ENCODE assay signal across 9 mouse cellular contexts in the genomic region with DNA sequence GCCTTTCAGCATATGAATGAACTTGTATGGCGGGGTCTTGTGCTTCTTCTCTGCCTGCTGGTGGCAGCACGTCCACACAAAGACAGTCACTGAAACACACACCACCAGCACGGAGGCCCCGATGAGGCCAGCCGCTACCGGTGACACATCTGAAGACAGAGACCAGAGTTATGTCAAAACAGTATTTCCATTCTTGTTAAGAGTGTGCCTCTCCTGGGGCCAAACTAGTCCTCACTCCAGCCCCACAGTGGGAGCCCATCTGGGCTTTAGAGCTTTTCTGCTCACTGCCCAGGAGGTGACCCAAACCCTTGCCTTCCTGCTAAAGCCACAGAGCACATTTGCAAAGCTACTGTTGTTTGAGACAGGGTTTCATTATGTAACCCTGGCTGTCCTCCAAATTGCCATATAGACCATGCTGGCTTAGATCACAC. TPM values are rescaled to one million over a fixed set of nuclear protein-coding genes. Genes with fewer than 3 reads are reported as not detected.
DNase-seq lines count a peak whose midpoint lies in the region; ATAC-seq and TF ChIP-seq lines count a peak whose summit lies in the region.
"Had no signal": no experiment of that assay in that cellular context is flagged by ENCODE, and none has a peak within 500 bp of the region (broad histone marks: within the 10 kb centered on the region; RNA-seq: fewer than 3 reads in every experiment).

No protein-coding gene starts in this region.

- intact Hi-C loops in left cerebral cortex, postnatal 10 days (cut with DNase I), result no loop called here

- no peak overlapping the region for H3K4me2 ChIP-seq in hindbrain, embryonic 15.5 days
- H3K4me2 ChIP-seq in heart, postnatal 0 days (ENCODE audit: low read depth, low read length), result no peak overlapping the region

- peak; percentile 51; the same call in 1 of the 2 replicates for ATAC-seq in cerebellum, adult (ENCODE audit: insufficient number of reproducible peaks, low FRiP score, low TSS enrichment)
- ATAC-seq in hindbrain, embryonic 15.5 days (ENCODE audit: low FRiP score, low read depth), result no peak
- peak; percentile 48 for ATAC-seq in heart, postnatal 0 days (ENCODE audit: insufficient read depth, low read depth)

- peak overlapping the region; percentile 58 for H3K27ac ChIP-seq in hindbrain, embryonic 15.5 days (replicated peaks)
- no peak overlapping the region for H3K27ac ChIP-seq in hindbrain, embryonic 10.5 days
- H3K27ac ChIP-seq in heart, postnatal 0 days (ENCODE audit: low read depth), result no peak overlapping the region

- no peak overlapping the region for H3K4me3 ChIP-seq in hindbrain, embryonic 15.5 days
- no peak overlapping the region for H3K4me3 ChIP-seq in hindbrain, embryonic 10.5 days
- peak overlapping the region; percentile 60 for H3K4me3 ChIP-seq in E14TG2a.4 (replicated peaks; ENCODE audit: low read length)
- no peak overlapping the region for H3K4me3 ChIP-seq in heart, postnatal 0 days (ENCODE audit: low read depth, low read length)

- no peak for TF ChIP-seq EP300 in heart, postnatal 0 days (IDR thresholded peaks at IDR 0.05; ENCODE audit: low read depth)

- peaks cover 46% of the 10 kb centered on the region for H3K36me3 ChIP-seq in hindbrain, embryonic 15.5 days
- H3K36me3 ChIP-seq in hindbrain, embryonic 10.5 days, result peaks cover 87% of the 10 kb centered on the region
- H3K36me3 ChIP-seq in E14TG2a.4 (ENCODE audit: insufficient read depth, low read length), result peaks cover 15% of the 10 kb centered on the region
- no peaks in the 10 kb centered on the region for H3K36me3 ChIP-seq in heart, postnatal 0 days (replicated peaks; ENCODE audit: control insufficient read depth, insufficient read depth, low read length)

- no peaks in the 10 kb centered on the region for H3K27me3 ChIP-seq in hindbrain, embryonic 15.5 days
- no peaks in the 10 kb centered on the region for H3K27me3 ChIP-seq in hindbrain, embryonic 10.5 days (ENCODE audit: insufficient read depth, poor library complexity, severe bottlenecking)
- H3K27me3 ChIP-seq in E14TG2a.4 (ENCODE audit: insufficient read depth, low read length), result no peaks in the 10 kb centered on the region
- H3K27me3 ChIP-seq in heart, postnatal 0 days (ENCODE audit: control insufficient read depth, insufficient read depth, low read length), result no peaks in the 10 kb centered on the region

- 32% methylated on average over 6 of the region's 6 CpGs for WGBS in hindbrain, embryonic 15.5 days
- 63% methylated on average over 6 of the region's 6 CpGs for WGBS in hindbrain, embryonic 10.5 days
- WGBS in heart, postnatal 0 days, result 28% methylated on average over 6 of the region's 6 CpGs

- H3K4me1 ChIP-seq in hindbrain, embryonic 15.5 days (replicated peaks), result peaks cover 33% of the 10 kb centered on the region
- H3K4me1 ChIP-seq in hindbrain, embryonic 10.5 days (replicated peaks), result peaks cover 21% of the 10 kb centered on the region
- peaks cover 34% of the 10 kb centered on the region for H3K4me1 ChIP-seq in E14TG2a.4 (replicated peaks; ENCODE audit: low read depth, low read length)
- peaks cover 13% of the 10 kb centered on the region for H3K4me1 ChIP-seq in heart, postnatal 0 days (ENCODE audit: control insufficient read depth, insufficient read depth)

- no peaks in the 10 kb centered on the region for H3K9me3 ChIP-seq in hindbrain, embryonic 15.5 days
- H3K9me3 ChIP-seq in hindbrain, embryonic 10.5 days, result no peaks in the 10 kb centered on the region
- H3K9me3 ChIP-seq in E14TG2a.4 (ENCODE audit: low read length), result peaks cover 11% of the 10 kb centered on the region
- H3K9me3 ChIP-seq in heart, postnatal 0 days (replicated peaks; ENCODE audit: control insufficient read depth, low read length), result no peaks in the 10 kb centered on the region

- no peak for DNase-seq in cerebellum, postnatal 14 days
- DNase-seq in hindbrain, embryonic 10.5 days (ENCODE audit: low spot score), result no peak
- peak; percentile 50 for DNase-seq in heart, postnatal 0 days (ENCODE audit: low spot score)
- DNase-seq in adrenal gland, postnatal 25 days, result no peak
- no peak for DNase-seq in left cerebral cortex, postnatal 10 days (ENCODE audit: extremely low spot score in 1 of 2, low spot score in 2 of 2)
- DNase-seq: adrenal gland, postnatal 10 days had no signal

- no peak overlapping the region for H3K9ac ChIP-seq in hindbrain, embryonic 15.5 days
- no peak overlapping the region for H3K9ac ChIP-seq in heart, postnatal 0 days (replicated peaks; ENCODE audit: low read depth, low read length)

- no peak for TF ChIP-seq CTCF in E14TG2a.4 (conservative IDR thresholded peaks at IDR 0.05; ENCODE audit: low read length)
- peak; percentile 64 for TF ChIP-seq CTCF in heart, postnatal 0 days (IDR thresholded peaks at IDR 0.05; ENCODE audit: low read depth)

RNA-seq across cellular contexts. Expression of a gene that starts 12.5 kb away (rescaled TPM):
- 220 and 239 TPM in 2 replicates for polyA plus RNA-seq in hindbrain, embryonic 15.5 days (2015; fragmentation: Nextera tagmentation; extraction: Ambion mirVana)
- polyA plus RNA-seq in hindbrain, embryonic 10.5 days (2016; fragmentation: Nextera tagmentation; extraction: Ambion mirVana), result 112 and 147 TPM in 2 replicates
- 3.5 and 13.4 TPM in 2 replicates for total RNA-seq in heart, postnatal 0 days (2014; rRNA removed; ENCODE audit: low replicate concordance)
- 3.2 and 4.7 TPM in 2 replicates for polyA plus RNA-seq in heart, postnatal 0 days (2015; fragmentation: Nextera tagmentation; extraction: Ambion mirVana)
- 7.8 and 11.1 TPM in 2 replicates for total RNA-seq in adrenal gland, postnatal 25 days (2021)
- total RNA-seq in left cerebral cortex, postnatal 10 days (2021), result 100 to 1,000 TPM; 433 to 447 TPM

RNA-seq across cellular contexts. Expression of a gene that starts 45.8 kb away (rescaled TPM):
- polyA plus RNA-seq in hindbrain, embryonic 15.5 days (2015; fragmentation: Nextera tagmentation; extraction: Ambion mirVana), result 64.4 and 66.8 TPM in 2 replicates
- polyA plus RNA-seq in hindbrain, embryonic 10.5 days (2016; fragmentation: Nextera tagmentation; extraction: Ambion mirVana), result 35.7 and 48.5 TPM in 2 replicates
- 65.8 and 82.6 TPM in 2 replicates for total RNA-seq in heart, postnatal 0 days (2014; rRNA removed; ENCODE audit: low replicate concordance)
- polyA plus RNA-seq in heart, postnatal 0 days (2015; fragmentation: Nextera tagmentation; extraction: Ambion mirVana), result 85.4 and 119 TPM in 2 replicates
- total RNA-seq in adrenal gland, postnatal 25 days (2021), result 48.7 and 65.4 TPM in 2 replicates
- 10 to 100 TPM; 42.9 to 55.5 TPM for total RNA-seq in left cerebral cortex, postnatal 10 days (2021)

Comparison
In these comparisons a context has a peak if more than half of its experiments do, and no peak if none do; other contexts are left out.
1. RNA of a gene that starts 12.5 kb away (total RNA-seq): 433 to 447 TPM in left cerebral cortex, postnatal 10 days; 7.8 to 11.1 TPM in adrenal gland, postnatal 25 days and 3.5 to 13.4 TPM in heart, postnatal 0 days; every median in the first group is over 10 times any median in the second.